Mouse (Mus musculus): Measurements from ENCODE around the gene Skap1. TPM values are rescaled to one million over a fixed set of nuclear protein-coding genes. Genes with fewer than 3 reads are reported as not detected.

Gene Skap1
- total and polyA plus RNA-seq, 3 experiments, result 0.25 to 0.98 TPM; not detected in 1

GRCm38 (mm10) chr11:96658420-96658819, 194.0 kb downstream of the Skap1 start:
- Histone ChIP-seq H3K79me2 (replicated peaks; ENCODE audit: control insufficient read depth, insufficient read depth, low read length) (no peaks in the 10 kb centered on the region), H3K9ac (ENCODE audit: low read depth, low read length) (no peak overlapping the region), H3K4me3 (no peak overlapping the region), H3K36me3 (ENCODE audit: control insufficient read depth, insufficient read depth, low read length) (no peaks in the 10 kb centered on the region), H3K27ac (no peak overlapping the region), H3K27me3 (ENCODE audit: control insufficient read depth, insufficient read depth, low read length) (no peaks in the 10 kb centered on the region; the same call in 1 of the 2 replicates), H3K4me1 (ENCODE audit: control insufficient read depth, insufficient read depth, low read length) (no peaks in the 10 kb centered on the region)
- TF ChIP-seq CTCF (IDR thresholded peaks at IDR 0.05) (no peak), POLR2A (IDR thresholded peaks at IDR 0.05; ENCODE audit: insufficient read depth, low read depth, low read length) (no peak), EP300 (IDR thresholded peaks at IDR 0.05; ENCODE audit: insufficient read depth, low read depth, low read length) (no peak)
- intact Hi-C loops (cut with DNase I), result no loop called here
- DNase-seq, result no peak
- WGBS, result 76% methylated on average over 1 of the region's 1 CpGs

GRCm38 (mm10) chr11:96666924-96667323, 202.5 kb downstream of the Skap1 start:
- Histone ChIP-seq H3K27me3 (ENCODE audit: control insufficient read depth, insufficient read depth, low read length) (peaks cover 2% of the 10 kb centered on the region; the same call in 1 of the 2 replicates), H3K79me2 (replicated peaks; ENCODE audit: control insufficient read depth, insufficient read depth, low read length) (no peaks in the 10 kb centered on the region), H3K27ac (no peak overlapping the region), H3K4me1 (ENCODE audit: control insufficient read depth, insufficient read depth, low read length) (no peaks in the 10 kb centered on the region), H3K36me3 (ENCODE audit: control insufficient read depth, insufficient read depth, low read length) (no peaks in the 10 kb centered on the region), H3K4me3 (no peak overlapping the region), H3K9ac (ENCODE audit: low read depth, low read length) (no peak overlapping the region)
- TF ChIP-seq POLR2A (IDR thresholded peaks at IDR 0.05; ENCODE audit: insufficient read depth, low read depth, low read length), result no peak
- no peak for TF ChIP-seq EP300 (IDR thresholded peaks at IDR 0.05; ENCODE audit: insufficient read depth, low read depth, low read length)
- no peak for TF ChIP-seq CTCF (IDR thresholded peaks at IDR 0.05)
- intact Hi-C loops (cut with DNase I), result no loop called here
- DNase-seq, result peak in 1 of 2 experiments; percentile 7
- 64% methylated on average over 3 of the region's 3 CpGs for WGBS

GRCm38 (mm10) chr11:96668367-96668766, 204.0 kb downstream of the Skap1 start:
- H3K79me2 ChIP-seq (replicated peaks; ENCODE audit: control insufficient read depth, insufficient read depth, low read length), result no peaks in the 10 kb centered on the region
- no peaks in the 10 kb centered on the region for H3K4me1 ChIP-seq (ENCODE audit: control insufficient read depth, insufficient read depth, low read length)
- no peak overlapping the region for H3K27ac ChIP-seq
- intact Hi-C loops (cut with DNase I), result no loop called here
- no peak overlapping the region for H3K9ac ChIP-seq (ENCODE audit: low read depth, low read length)
- DNase-seq, result no peak
- no peak for TF ChIP-seq CTCF (IDR thresholded peaks at IDR 0.05)
- peaks cover 2% of the 10 kb centered on the region; the same call in 1 of the 2 replicates for H3K27me3 ChIP-seq (ENCODE audit: control insufficient read depth, insufficient read depth, low read length)
- WGBS, result 60% methylated on average over 7 of the region's 7 CpGs
- H3K36me3 ChIP-seq (ENCODE audit: control insufficient read depth, insufficient read depth, low read length), result no peaks in the 10 kb centered on the region
- H3K4me3 ChIP-seq, result no peak overlapping the region

GRCm38 (mm10) chr11:96673792-96674191, 209.4 kb downstream of the Skap1 start:
- intact Hi-C loops (cut with DNase I), result loop anchor here (2.0 to 10.0 kb wide), 2 partner anchors 121 to 229 kb away; no protein-coding TSS in a partner anchor
- H3K4me1 ChIP-seq (ENCODE audit: control insufficient read depth, insufficient read depth, low read length), result no peaks in the 10 kb centered on the region
- no peaks in the 10 kb centered on the region for H3K79me2 ChIP-seq (replicated peaks; ENCODE audit: control insufficient read depth, insufficient read depth, low read length)
- no peak overlapping the region for H3K9ac ChIP-seq (ENCODE audit: low read depth, low read length)
- no peaks in the 10 kb centered on the region for H3K36me3 ChIP-seq (ENCODE audit: control insufficient read depth, insufficient read depth, low read length)
- 17% methylated on average over 6 of the region's 6 CpGs for WGBS
- no peak overlapping the region for H3K27ac ChIP-seq
- peak; percentile 71 for TF ChIP-seq CTCF (IDR thresholded peaks at IDR 0.05)
- no peak for TF ChIP-seq POLR2A (IDR thresholded peaks at IDR 0.05; ENCODE audit: insufficient read depth, low read depth, low read length)
- peaks cover 2% of the 10 kb centered on the region; the same call in 1 of the 2 replicates for H3K27me3 ChIP-seq (ENCODE audit: control insufficient read depth, insufficient read depth, low read length)
- H3K4me3 ChIP-seq, result no peak overlapping the region
- peak; percentile 13 to 34 for DNase-seq

GRCm38 (mm10) chr11:96674786-96675365, 210.5 kb downstream of the Skap1 start:
- no peak overlapping the region for H3K27ac ChIP-seq
- H3K4me3 ChIP-seq, result no peak overlapping the region
- H3K27me3 ChIP-seq (ENCODE audit: control insufficient read depth, insufficient read depth, low read length), result peaks cover 2% of the 10 kb centered on the region; the same call in 1 of the 2 replicates
- no peaks in the 10 kb centered on the region for H3K4me1 ChIP-seq (ENCODE audit: control insufficient read depth, insufficient read depth, low read length)
- WGBS, result 19% methylated on average over 8 of the region's 8 CpGs
- no peaks in the 10 kb centered on the region for H3K79me2 ChIP-seq (replicated peaks; ENCODE audit: control insufficient read depth, insufficient read depth, low read length)
- intact Hi-C loops (cut with DNase I), result loop anchor here (2.0 to 10.0 kb wide), 2 partner anchors 122 to 230 kb away; no protein-coding TSS in a partner anchor
- DNase-seq, result no peak
- H3K36me3 ChIP-seq (ENCODE audit: control insufficient read depth, insufficient read depth, low read length), result no peaks in the 10 kb centered on the region
- no peak overlapping the region for H3K9ac ChIP-seq (ENCODE audit: low read depth, low read length)
- TF ChIP-seq POLR2A (IDR thresholded peaks at IDR 0.05; ENCODE audit: insufficient read depth, low read depth, low read length), result no peak
- no peak for TF ChIP-seq CTCF (IDR thresholded peaks at IDR 0.05)

GRCm38 (mm10) chr11:96678026-96678425, 213.6 kb downstream of the Skap1 start:
- Histone ChIP-seq H3K27ac (no peak overlapping the region), H3K27me3 (ENCODE audit: control insufficient read depth, insufficient read depth, low read length) (no peaks in the 10 kb centered on the region), H3K36me3 (ENCODE audit: control insufficient read depth, insufficient read depth, low read length) (no peaks in the 10 kb centered on the region), H3K4me3 (no peak overlapping the region), H3K4me1 (ENCODE audit: control insufficient read depth, insufficient read depth, low read length) (no peaks in the 10 kb centered on the region), H3K79me2 (replicated peaks; ENCODE audit: control insufficient read depth, insufficient read depth, low read length) (no peaks in the 10 kb centered on the region), H3K9ac (ENCODE audit: low read depth, low read length) (no peak overlapping the region)
- DNase-seq, result no peak
- intact Hi-C loops (cut with DNase I), result loop anchor here (10.0 kb wide), 1 partner anchor 233 kb away; no protein-coding TSS in a partner anchor
- no peak for TF ChIP-seq POLR2A (IDR thresholded peaks at IDR 0.05; ENCODE audit: insufficient read depth, low read depth, low read length)
- TF ChIP-seq EP300 (IDR thresholded peaks at IDR 0.05; ENCODE audit: insufficient read depth, low read depth, low read length), result no peak
- TF ChIP-seq CTCF (IDR thresholded peaks at IDR 0.05), result no peak
- WGBS, result 86% methylated on average over 13 of the region's 13 CpGs
